Mouse (Mus musculus) adrenal gland, adult 2 months (tissue): ENCODE measurements at regions not wholly inside any gene's neighbourhood (a gene's known extent, or its start where the extent isn't known, plus 50 kb on each side); places are given as distances from the start of the nearest gene placed in this dataset.

Experiments used
- DNase-seq: peaks from one replicate; pipeline ENCODE4 v3.0.0; 2021

- DNase-seq: no peak
Observed at GRCm38 (mm10) chr15:59138393-59139107, 249.5 kb downstream of the Gm49356 start.

- DNase-seq: no peak
Observed at GRCm38 (mm10) chr15:59141621-59142020, 252.5 kb downstream of the Gm49356 start.

- peak; percentile 32 for DNase-seq
Observed at GRCm38 (mm10) chr15:59142481-59142880, 253.4 kb downstream of the Gm49356 start.

- DNase-seq: no peak
Observed at GRCm38 (mm10) chr15:59143891-59144290, 254.8 kb downstream of the Gm49356 start.

GRCm38 (mm10) chr15:59145679-59146078, 256.6 kb downstream of the Gm49356 start:
- no peak for DNase-seq

- no peak for DNase-seq
Observed at GRCm38 (mm10) chr15:59146111-59146510, 257.0 kb downstream of the Gm49356 start.

GRCm38 (mm10) chr15:59146586-59147085, 257.5 kb downstream of the Gm49356 start:
- no peak for DNase-seq

GRCm38 (mm10) chr15:59148531-59148930, 259.4 kb downstream of the Gm49356 start:
- DNase-seq: no peak

GRCm38 (mm10) chr15:59151506-59151905, 262.4 kb downstream of the Gm49356 start:
- no peak for DNase-seq

GRCm38 (mm10) chr15:59152786-59153388, 263.8 kb downstream of the Gm49356 start:
- DNase-seq: no peak

GRCm38 (mm10) chr15:59153416-59154250, 264.5 kb downstream of the Gm49356 start:
- DNase-seq: no peak

GRCm38 (mm10) chr15:59154407-59155288, 265.6 kb downstream of the Gm49356 start:
- DNase-seq: no peak

- no peak for DNase-seq
Observed at GRCm38 (mm10) chr15:59155289-59155623, 266.2 kb downstream of the Gm49356 start.

- no peak for DNase-seq
Observed at GRCm38 (mm10) chr15:59156328-59156727, 267.2 kb downstream of the Gm49356 start.

GRCm38 (mm10) chr15:59158760-59159159, 269.7 kb downstream of the Gm49356 start:
- DNase-seq: no peak

- no peak for DNase-seq
Observed at GRCm38 (mm10) chr15:59160931-59161920, 272.1 kb downstream of the Gm49356 start.

- no peak for DNase-seq
Observed at GRCm38 (mm10) chr15:59167937-59168659, 279.0 kb downstream of the Gm49356 start.

- no peak for DNase-seq
Observed at GRCm38 (mm10) chr15:59168660-59169170, 279.6 kb downstream of the Gm49356 start.

GRCm38 (mm10) chr15:59169237-59169797, 280.2 kb downstream of the Gm49356 start:
- no peak for DNase-seq
